Mouse (Mus musculus): ENCODE results near the gene Spem1. TPM values are rescaled to one million over a fixed set of nuclear protein-coding genes. Genes with fewer than 3 reads are reported as not detected.
"Not testable (repeated sequence)": the region's sequence is repeated elsewhere in the genome, so short reads cannot be mapped to it uniquely, and the experiment has no call there.

Gene Spem1
- polyA plus RNA-seq (2012; rRNA removed): 0.55 and 0.71 TPM in 2 replicates

DNA sequence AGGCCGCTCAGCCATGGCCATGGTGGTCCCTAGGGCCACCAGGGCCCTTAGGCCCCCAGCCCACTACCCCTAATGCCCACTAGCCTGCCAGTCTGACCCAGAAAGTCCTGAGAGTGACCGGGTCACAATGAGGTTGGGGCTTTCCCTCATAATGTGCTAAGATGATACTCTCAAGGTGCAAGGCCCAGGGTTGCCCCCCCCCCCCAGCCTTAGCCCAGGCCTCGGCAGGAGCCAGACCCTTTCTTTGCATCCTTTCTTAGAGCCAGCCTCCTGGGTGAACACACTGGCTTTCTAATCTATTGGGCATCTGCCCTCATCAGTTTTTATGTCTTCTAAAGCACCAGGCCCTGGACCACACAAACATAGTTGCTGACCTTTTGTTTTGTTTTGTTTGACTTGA is at the start of gene Spem1:
Gene Spem1 (minus strand): TSS at position 101 of the 400 bp plus-strand sequence.
- no peak for DNase-seq (ENCODE audit: low spot score)

DNA sequence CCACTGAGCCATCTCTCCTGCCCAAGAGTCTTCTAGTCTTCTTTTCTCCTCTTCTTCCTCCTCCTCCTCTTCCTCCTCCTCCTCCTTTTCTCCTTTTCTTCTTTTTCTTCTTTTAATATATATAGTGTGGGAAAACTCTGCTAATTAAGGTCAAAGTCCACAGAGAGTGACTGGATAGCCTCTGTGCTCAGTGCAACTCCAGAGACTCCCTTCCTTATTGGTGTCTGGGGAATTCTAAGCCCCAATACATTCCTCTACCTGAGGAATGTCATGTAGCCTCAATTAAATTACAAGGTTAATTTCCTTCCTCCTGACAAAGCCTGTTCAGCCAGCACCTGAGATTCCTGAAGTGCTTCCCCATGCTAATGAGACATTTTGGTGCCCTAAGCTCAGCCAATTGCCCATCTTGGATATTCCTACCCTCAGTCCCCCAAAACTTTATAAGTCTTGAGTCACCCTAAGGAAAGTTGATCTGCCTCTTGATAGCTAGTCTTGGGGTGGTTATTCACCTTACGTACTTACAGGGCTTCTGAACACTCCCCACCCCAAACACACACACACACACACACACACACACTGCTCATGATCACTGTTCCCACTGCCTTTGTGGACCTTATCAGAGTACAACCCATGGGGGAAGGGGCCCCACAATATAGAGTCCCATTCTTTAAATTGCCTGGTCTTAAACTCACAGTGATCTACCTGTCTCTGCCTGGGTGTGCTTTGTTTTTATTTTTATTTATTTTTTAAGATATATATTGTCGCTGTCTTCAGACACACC is 48.5 kb upstream of the Spem1 start:
- DNase-seq (ENCODE audit: low spot score): no peak

DNA sequence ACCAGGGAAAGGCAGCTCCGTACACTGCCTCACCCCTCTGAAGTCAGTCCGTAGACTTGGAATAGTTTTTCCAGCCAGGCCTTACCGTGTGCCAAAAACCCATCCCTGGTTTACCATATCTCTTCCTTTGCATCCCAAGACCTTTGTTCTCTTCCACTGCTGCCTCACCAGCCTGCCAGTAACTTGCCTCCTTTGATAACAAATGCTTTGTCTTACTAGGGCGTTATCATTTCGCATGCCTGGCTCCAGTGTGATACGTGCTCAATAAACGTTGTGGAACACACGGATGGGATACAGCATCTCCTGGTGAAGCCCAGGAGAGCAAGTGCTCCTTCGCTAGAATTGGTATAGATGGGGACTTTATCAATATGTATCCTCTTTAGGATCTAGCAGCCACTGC is 45.4 kb upstream of the Spem1 start:
- no peak for DNase-seq (ENCODE audit: low spot score)

DNA sequence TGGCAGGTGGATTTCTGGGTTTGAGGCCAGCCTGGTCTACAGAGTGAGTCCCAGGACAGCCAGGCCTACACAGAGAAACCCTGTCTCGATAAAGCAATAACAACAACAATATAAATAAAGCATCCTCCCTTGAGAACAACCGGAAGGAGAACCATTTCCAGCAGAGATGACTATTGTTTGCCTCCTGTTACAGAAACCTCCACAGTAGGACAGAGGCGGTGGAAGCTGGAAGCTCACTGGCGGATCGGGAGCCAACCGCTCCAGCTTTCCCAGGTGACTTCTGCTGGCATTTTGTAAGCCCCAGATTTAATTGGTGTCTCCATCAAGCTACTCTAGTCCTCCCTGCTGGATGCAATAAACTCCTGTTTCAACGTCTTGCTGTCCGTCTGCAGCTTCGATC is 43.6 kb upstream of the Spem1 start:
- DNase-seq (ENCODE audit: low spot score): no peak

DNA sequence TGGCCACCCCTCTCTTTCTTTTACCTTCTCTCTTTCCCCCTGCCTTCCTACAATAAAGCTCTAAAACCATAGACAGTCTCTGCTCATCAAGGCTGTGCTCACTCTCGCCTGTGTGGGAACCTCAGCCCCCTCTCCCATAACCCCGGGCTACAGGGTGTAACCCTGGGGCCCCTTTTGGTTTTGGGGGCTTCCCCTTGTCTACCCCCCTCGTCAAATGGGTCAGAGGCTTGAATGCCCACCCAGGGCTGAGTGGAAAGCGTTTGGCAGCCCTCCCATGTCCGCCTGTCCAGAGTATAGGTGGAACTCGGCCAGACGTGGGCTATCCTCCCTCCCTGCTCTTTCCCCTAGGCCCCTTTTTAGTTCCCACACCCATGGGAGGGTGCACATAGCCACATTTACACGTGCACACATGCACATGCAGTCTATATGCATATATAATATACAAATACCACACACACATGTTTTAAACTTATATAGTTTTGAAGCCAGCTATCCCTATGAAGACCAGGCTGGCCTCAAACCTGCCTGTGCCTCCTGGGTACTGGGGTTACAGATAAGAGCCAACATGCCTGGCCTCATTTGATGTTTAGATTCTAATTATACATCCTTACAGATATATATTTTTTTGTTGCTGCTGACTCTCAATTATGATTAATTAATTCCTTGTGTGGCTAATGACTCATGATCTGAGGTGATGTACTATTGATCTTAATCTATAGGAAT is 42.3 kb upstream of the Spem1 start:
- no peak for DNase-seq (ENCODE audit: low spot score)

DNA sequence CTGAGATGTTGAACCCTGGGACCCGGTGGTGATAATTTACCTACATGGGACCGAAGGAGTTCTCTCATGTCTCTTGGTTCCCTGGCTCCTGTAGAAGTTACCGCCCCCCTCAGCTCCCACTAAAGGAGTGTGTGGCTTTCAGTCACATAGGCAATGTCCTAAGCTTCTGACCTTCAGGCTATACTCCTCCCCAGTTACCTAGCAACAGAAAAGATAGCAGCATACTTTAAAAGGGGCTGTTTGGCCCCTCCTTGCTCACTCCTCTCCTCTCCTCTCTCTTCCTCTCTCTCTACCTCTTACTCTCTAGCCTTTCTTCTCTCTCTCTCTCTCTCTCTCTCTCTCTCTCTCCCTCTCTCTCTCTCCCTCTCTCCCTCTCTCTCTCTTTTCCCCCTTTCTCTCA is 41.7 kb upstream of the Spem1 start:
- not testable (repeated sequence) for DNase-seq (ENCODE audit: low spot score)

DNA sequence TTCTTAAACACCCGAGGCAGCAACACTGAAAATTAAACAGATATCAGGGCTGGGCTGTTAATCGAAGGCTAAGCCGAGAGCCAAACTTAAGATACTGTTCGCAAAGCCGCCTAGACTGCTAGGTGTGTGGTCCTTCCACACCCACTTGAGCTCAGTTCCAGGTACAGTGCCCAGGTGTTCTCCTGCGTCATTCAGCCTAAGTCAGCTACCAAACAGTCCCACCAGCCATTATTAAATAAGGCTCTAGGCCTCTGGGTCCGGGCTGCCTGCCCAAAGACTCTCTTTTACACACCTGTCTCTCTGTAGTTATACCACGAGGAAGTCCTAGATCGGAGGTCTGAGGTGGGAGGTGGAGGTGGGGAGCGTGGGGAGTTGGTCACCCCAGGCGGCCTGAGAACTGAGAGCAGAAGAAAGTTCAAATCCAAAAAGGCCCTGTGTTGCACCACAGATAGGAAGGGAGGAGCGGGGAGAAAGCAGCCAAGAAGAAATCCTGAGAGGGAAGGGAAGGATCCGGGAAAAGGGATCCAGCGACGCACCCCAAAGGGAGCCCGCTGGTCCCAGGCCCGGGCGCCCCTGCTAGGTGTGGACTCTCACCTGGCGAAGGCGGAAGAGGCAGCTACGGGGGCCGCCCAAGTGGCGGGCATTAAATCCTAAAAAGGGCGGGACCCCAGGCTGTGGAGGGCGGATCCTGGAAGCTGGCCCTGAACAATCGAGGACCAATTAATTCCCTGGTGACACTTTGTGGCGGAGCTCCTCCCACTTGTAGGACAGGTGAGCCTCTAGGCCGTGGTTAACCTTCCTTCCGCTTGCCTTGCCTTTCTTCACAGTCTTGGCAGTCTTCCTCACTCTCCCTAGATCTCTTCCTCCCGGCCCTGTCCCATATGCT is 36.4 kb upstream of the Spem1 start, which contains the start of gene Tnk1:
Gene Tnk1 (minus strand): TSS at position 618 of the 886 bp plus-strand sequence.
- no peak for DNase-seq (ENCODE audit: low spot score)

DNA sequence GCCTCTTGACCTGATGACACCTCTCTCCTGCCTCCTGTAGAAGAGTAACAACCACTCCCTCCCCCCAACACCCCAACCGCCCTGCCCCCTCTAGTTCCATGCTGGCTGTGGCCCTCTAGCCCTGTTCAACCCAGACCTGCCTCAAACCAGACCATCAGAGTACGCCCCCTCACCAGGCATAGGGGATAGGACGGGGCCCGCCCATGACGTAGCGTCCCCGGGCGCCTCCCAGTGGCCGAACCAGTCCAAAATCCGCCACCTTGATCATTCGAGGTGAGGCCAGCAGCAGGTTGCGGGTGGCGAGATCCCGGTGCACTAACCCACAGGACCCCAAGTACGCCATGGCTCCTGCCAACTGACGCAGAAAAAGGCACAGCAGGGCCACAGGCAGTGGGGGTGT is 33.4 kb upstream of the Spem1 start:
- no peak for DNase-seq (ENCODE audit: low spot score)

DNA sequence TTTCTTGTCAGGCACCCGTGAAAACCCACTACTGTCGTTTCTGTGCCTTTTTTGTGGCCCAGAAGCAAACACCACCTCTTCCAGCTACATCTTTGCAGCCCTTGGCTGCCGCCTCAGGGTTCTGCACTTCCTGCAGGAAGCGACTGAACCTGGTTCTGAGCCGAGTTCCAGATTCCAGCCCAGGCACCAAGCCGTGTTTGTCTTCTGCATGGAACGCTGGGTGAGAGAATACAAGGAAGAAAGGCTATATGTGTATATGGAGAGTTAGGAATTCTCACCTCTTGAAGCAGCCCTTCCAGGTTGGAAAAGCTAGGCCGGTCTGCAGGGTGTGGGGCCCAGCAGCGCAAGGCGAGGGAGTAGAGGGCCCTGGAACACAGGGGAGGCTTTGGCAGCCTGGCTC is 32.7 kb upstream of the Spem1 start:
- no peak for DNase-seq (ENCODE audit: low spot score)

DNA sequence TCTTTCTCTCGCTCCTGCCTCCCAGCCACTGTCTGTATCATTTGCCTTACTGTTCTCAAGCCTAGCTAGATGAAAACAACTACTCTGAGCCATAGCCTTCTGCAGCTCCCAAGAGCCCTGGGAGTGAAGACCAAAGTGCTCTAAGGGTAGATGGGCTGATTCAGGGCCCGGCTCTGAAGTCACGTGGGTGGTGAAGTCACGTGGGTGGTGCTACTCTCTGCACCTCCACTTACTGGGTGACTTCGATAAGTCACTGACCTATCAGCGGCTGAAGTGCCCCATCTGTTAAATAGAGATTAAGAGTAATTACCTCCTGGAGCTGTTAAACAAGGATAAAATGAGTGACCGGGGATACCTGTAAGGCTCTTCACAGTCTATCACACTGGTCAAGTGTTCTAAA is 32.0 kb upstream of the Spem1 start:
- no peak for DNase-seq (ENCODE audit: low spot score)

DNA sequence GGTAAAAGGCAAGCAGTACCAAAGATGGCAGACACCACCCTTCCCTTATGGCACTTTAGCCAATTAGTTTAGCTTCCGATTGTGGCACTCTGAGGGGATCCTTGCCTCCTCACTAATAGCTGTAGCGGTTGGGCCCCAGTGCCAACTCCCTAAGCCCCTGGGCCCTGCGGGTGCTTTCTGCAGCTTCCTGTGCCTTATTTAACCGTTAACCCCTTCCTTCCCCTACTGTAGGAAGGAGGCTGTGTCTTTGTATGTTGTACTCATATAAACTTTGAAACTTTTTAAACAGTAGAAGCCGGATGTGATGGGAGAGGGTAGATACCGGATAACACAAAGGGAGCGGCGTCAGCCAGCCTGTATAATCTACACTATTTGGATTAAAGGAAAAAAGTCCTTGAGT is 28.8 kb upstream of the Spem1 start:
- DNase-seq (ENCODE audit: low spot score): no peak

DNA sequence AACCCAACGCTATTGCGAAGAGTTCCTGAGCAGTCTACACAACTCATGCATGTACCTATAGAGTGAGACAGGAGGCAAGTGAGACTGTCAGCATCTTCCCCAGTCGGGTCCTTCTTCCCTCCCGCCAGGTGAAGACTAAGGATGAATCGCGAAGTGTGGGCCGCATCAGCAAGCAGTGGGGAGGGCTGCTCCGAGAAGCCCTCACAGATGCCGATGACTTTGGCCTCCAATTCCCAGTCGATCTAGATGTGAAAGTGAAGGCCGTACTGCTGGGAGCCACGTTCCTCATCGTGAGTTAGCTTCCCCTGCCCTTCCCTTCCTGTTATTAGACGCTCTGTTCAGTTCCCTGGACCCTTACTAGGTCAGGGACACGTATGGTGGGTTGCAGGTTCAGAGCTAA is 27.9 kb upstream of the Spem1 start:
- no peak for DNase-seq (ENCODE audit: low spot score)

DNA sequence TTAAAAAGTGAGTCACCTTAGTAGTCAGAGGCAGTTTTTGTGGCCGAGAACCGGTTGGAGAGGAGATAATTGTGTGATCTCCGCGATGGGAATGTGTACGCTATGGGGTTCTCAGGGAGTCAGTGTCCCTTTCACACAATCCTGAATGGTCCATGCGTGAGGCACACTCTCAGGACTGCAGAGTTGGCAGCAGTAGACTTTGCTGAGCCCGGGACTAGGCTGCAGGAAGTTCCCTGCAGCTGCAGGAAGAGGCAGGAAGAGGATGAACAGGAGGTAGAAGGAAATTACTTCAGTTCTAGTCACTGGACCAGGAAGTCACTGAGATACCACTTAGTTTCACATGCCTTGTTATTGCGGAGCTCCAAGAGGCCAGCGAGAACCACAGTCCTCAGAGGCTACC is 27.1 kb upstream of the Spem1 start:
- DNase-seq (ENCODE audit: low spot score): no peak

DNA sequence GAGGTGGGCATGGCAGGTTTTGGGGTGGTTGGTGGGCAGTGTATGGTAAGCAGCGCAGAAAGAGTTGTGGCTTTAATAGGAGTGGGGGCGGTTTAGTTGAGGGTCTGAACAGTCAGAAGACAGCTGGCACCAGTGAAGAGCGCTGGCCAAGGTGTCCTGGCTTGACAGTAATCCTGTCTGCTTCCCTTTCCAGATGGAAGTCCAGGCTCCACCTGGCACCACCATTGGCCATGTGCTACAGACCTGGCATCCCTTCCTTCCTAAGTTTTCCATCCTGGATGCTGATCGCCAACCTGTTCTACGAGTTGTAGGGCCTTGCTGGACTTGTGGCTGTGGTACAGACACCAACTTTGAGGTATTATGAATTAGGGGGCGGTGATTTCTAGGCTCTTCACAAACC is 26.0 kb upstream of the Spem1 start:
- no peak for DNase-seq (ENCODE audit: low spot score)

DNA sequence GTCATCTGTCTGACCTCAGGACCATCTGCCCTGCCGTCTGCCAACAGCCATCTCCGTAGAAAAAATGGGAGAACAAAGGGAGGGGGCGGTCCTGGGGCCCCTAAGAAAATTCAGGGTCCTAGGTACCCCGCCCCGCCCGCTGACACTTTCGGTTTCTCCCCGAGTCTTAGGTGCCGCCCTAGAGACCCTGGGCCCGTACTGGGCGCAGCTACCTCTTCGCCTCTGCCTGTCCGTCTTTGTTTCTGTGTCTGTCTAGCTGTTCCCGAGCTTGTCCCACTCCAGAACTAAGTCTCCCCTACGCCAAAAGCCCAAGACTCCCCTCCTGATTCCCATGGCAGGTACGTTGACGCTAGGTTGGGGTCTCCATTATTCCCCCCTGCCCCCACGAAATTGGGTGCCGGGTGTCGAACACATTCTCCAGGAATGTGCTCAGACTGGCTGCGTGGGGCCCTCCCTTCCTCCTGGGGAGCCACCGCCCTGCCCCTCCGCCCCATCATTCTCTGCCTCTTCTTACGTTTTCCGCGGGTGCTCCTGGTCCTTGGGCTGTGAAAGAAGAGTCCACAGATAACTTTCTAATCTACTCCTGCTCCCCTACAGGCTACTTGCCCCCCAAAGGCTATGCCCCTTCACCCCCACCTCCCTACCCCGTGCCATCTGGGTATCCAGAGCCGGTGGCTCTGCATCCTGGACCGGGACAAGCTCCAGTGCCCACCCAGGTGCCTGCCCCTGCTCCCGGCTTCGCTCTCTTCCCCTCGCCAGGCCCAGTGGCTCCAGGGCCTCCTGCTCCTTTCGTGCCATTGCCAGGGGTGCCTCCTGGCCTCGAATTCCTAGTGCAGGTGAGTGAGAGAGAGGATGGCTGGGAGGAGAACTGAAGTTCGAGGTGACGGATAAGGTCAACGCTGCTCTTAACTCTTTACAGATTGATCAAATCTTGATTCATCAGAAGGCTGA is 25.0 kb upstream of the Spem1 start:
- no peak for DNase-seq (ENCODE audit: low spot score)

DNA sequence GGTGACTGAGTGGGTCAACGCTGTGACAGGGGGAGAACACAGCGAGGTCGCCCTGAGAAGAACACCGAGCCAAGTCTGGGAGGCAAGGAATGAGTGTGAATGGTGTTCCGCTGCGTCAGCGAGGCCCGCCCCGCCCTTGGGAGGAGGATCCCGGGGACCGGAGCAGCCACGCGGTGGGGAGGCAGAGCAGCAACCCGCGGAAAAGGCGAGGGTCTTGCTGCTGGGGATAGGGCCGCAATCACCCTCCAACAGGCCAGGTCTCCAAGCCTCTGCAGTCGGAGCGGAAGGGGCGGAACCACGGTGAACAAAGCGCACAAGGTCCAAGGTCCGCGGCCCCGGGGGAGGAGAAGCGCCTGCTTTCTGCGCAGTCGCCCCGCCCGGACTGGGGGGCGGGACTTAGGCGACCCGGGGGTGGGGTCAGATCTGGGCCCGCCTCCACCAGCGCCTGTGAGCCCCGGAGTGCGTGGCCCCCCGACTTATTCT is 24.3 kb upstream of the Spem1 start, which contains the start of gene Plscr3:
Gene Plscr3 (plus strand): TSS at position 179 of the 483 bp plus-strand sequence.
- DNase-seq (ENCODE audit: low spot score): peak; percentile 92

DNA sequence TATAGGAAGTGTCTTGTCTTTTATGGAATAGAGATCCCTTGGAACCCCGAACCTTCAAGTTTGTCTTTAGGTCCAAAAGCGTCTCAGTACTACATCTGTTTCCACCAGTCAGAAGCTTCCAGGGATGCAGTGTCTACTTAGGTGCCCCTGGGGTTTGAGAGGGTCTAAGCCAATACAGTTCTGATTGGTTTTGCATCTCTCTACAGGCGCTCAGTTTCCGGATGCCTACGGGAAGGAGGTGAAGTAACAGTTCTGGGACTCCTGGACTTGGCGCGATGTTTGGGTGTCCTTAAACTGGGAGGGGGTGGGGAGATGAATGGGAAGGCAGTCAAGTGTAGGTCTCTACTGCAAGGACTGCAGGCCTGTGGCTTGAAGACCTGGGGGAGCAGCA is 16.7 kb upstream of the Spem1 start:
- no peak for DNase-seq (ENCODE audit: low spot score)

DNA sequence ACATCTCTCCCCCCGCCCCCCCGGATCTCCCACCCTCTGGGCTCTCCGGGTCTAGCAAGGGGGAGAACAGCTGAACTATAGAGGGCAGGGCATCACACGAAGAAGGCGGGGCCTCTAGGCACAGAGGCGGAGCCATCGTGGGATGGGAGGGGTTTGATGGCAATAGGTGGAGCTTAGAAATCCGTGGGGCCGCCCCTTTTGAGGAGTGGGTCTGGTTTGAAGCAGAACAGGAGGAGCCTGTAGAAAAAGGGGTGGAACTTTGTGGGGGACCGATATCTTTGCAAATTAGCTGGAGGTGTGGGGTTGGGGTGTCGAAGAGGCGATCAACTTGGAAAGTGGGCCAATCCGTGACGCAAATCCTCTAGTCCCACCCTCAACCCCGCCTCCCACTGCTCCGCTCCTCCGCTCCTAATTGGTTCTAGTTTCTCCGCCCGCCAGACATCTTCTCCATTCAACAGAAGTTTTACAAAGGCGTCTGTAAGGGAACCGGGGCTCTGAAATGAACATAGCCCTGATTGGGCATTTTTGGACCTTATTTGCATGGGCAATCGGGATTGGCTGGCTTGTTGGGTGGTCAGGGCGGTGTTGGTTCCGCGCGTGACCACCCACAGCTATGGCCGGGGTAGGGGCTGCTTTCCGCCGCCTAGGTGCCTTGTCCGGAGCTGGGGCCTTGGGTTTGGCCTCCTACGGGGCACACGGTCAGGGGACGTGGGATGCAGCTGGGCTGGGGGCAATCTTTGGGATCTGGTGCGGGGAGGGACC is 16.2 kb upstream of the Spem1 start, which contains the start of gene Tmem256:
Gene Tmem256 (plus strand): TSS at position 563 of the 762 bp plus-strand sequence.
- DNase-seq (ENCODE audit: low spot score): peak; percentile 79

DNA sequence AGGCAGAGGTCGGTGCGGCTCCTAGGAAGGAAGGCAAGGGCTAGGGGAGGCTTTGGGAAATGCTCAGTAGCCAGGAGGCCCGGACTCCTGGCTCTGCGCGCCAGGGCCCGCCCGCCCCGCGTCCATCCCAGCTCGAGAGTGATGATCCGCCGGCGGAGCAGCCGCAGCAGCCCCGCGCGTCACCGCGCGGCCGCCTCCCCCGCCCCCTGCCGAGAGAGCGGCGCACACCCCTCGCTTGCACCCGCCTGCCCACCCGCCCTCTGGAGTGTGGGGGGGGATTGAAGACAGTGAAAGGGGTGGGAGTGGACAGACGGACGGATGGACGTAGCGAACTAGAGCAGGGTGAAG is 15.6 kb upstream of the Spem1 start, which contains the start of gene Nlgn2:
Gene Nlgn2 (minus strand): TSS at position 181 of the 348 bp plus-strand sequence.
- DNase-seq (ENCODE audit: low spot score): no peak
